In genomic region chr8:49243002-49243401, GRCm38 (mm10) we compare ENCODE assay signal across 23 mouse cellular contexts.
DNase-seq lines count a peak whose midpoint lies in the region; ATAC-seq and TF ChIP-seq lines count a peak whose summit lies in the region.
"Had no signal": no experiment of that assay in that cellular context is flagged by ENCODE, and none has a peak within 500 bp of the region (broad histone marks: within the 10 kb centered on the region; RNA-seq: fewer than 3 reads in every experiment).

No protein-coding gene starts in this region.

- TF ChIP-seq CTCF in forebrain, postnatal 0 days (IDR thresholded peaks at IDR 0.05; ENCODE audit: low read depth), result no peak

- no peaks in the 10 kb centered on the region for H3K9me3 ChIP-seq in forebrain, embryonic 12.5 days
- H3K9me3 ChIP-seq in forebrain, embryonic 10.5 days, result no peaks in the 10 kb centered on the region
- H3K9me3 ChIP-seq in neural tube, embryonic 11.5 days (ENCODE audit: control insufficient read depth, low read length), result no peaks in the 10 kb centered on the region
- H3K9me3 ChIP-seq in forebrain, embryonic 14.5 days (replicated peaks; ENCODE audit: control insufficient read depth, low read length), result no peaks in the 10 kb centered on the region
- H3K9me3 ChIP-seq in forebrain, postnatal 0 days (ENCODE audit: low read length), result no peaks in the 10 kb centered on the region
- H3K9me3 ChIP-seq: heart, embryonic 10.5 days; heart, embryonic 13.5 days had no signal

- no peaks in the 10 kb centered on the region for H3K4me1 ChIP-seq in forebrain, embryonic 12.5 days
- H3K4me1 ChIP-seq in forebrain, embryonic 10.5 days, result peaks cover 8% of the 10 kb centered on the region; the same call in 1 of the 2 replicates
- H3K4me1 ChIP-seq in neural tube, embryonic 11.5 days (ENCODE audit: control insufficient read depth, insufficient read depth, low read length), result no peaks in the 10 kb centered on the region
- H3K4me1 ChIP-seq in forebrain, embryonic 14.5 days (ENCODE audit: control insufficient read depth, insufficient read depth, low read length), result peaks cover 4% of the 10 kb centered on the region; the same call in 1 of the 2 replicates
- no peaks in the 10 kb centered on the region for H3K4me1 ChIP-seq in forebrain, postnatal 0 days (ENCODE audit: insufficient read depth)
- H3K4me1 ChIP-seq: heart, embryonic 10.5 days; heart, embryonic 13.5 days had no signal

- DNase-seq in forebrain, embryonic 10.5 days (ENCODE audit: extremely low spot score, low spot score), result no peak
- DNase-seq in neural tube, embryonic 11.5 days (ENCODE audit: low spot score), result no peak
- DNase-seq in neural tube, embryonic 10.5 days (ENCODE audit: extremely low spot score, low spot score), result no peak
- DNase-seq in forebrain, embryonic 14.5 days (ENCODE audit: low spot score), result peak; percentile 55
- no peak for DNase-seq in forebrain, postnatal 0 days
- DNase-seq in kidney, adult 8-10 months, result no peak
- DNase-seq in T-cell, adult 2 months (ENCODE audit: low spot score), result no peak
- DNase-seq: adrenal gland, postnatal 14 days; cerebellum, adult 18-20 months; cerebellum, adult 9-10 months; cerebellum, postnatal 14 days; gastrocnemius, postnatal 10 days; gastrocnemius, postnatal 36 days; heart, adult 2 months; heart, postnatal 14 days; heart, postnatal 4 days had no signal

- H3K27ac ChIP-seq in forebrain, embryonic 12.5 days, result no peak overlapping the region
- H3K27ac ChIP-seq in forebrain, embryonic 10.5 days, result no peak overlapping the region
- H3K27ac ChIP-seq in neural tube, embryonic 11.5 days (ENCODE audit: low read depth, low read length), result no peak overlapping the region
- no peak overlapping the region for H3K27ac ChIP-seq in forebrain, embryonic 14.5 days (ENCODE audit: low read depth, low read length)
- no peak overlapping the region for H3K27ac ChIP-seq in forebrain, postnatal 0 days (ENCODE audit: low read depth, low read length)
- H3K27ac ChIP-seq: heart, adult 2 months; heart, embryonic 10.5 days; heart, embryonic 13.5 days; hindbrain, embryonic 14.5 days; hindbrain, postnatal 0 days had no signal

- 26% methylated on average over 5 of the region's 5 CpGs for WGBS in forebrain, embryonic 12.5 days
- WGBS in forebrain, embryonic 10.5 days, result 54% methylated on average over 5 of the region's 5 CpGs
- WGBS in neural tube, embryonic 11.5 days, result 49% methylated on average over 5 of the region's 5 CpGs
- WGBS in forebrain, embryonic 14.5 days, result 11% methylated on average over 5 of the region's 5 CpGs
- WGBS in forebrain, postnatal 0 days, result 12% methylated on average over 5 of the region's 5 CpGs

- no peak overlapping the region for H3K4me2 ChIP-seq in forebrain, embryonic 12.5 days
- no peak overlapping the region for H3K4me2 ChIP-seq in neural tube, embryonic 11.5 days (ENCODE audit: low read depth)
- H3K4me2 ChIP-seq in forebrain, embryonic 14.5 days (ENCODE audit: low read length), result no peak overlapping the region
- no peak overlapping the region for H3K4me2 ChIP-seq in forebrain, postnatal 0 days (ENCODE audit: low read depth)
- H3K4me2 ChIP-seq: heart, embryonic 13.5 days; hindbrain, embryonic 14.5 days had no signal

- peaks cover 7% of the 10 kb centered on the region; the same call in 1 of the 2 replicates for H3K27me3 ChIP-seq in forebrain, embryonic 12.5 days
- peaks cover 33% of the 10 kb centered on the region for H3K27me3 ChIP-seq in forebrain, embryonic 10.5 days (ENCODE audit: poor library complexity, severe bottlenecking)
- no peaks in the 10 kb centered on the region for H3K27me3 ChIP-seq in neural tube, embryonic 11.5 days (ENCODE audit: control insufficient read depth, insufficient read depth, low read length)
- no peaks in the 10 kb centered on the region for H3K27me3 ChIP-seq in forebrain, embryonic 14.5 days (replicated peaks; ENCODE audit: control insufficient read depth, insufficient read depth, low read length)
- no peaks in the 10 kb centered on the region for H3K27me3 ChIP-seq in forebrain, postnatal 0 days (ENCODE audit: insufficient read depth, low read length)
- H3K27me3 ChIP-seq: heart, embryonic 13.5 days had no signal

- ATAC-seq in forebrain, embryonic 12.5 days (ENCODE audit: low FRiP score), result peak; percentile 46; the same call in 1 of the 2 replicates
- 0 out of 2 replicates have a peak, but pooled peaks have one; percentile 27 for ATAC-seq in neural tube, embryonic 11.5 days (ENCODE audit: insufficient read depth, low FRiP score, low TSS enrichment)
- ATAC-seq in forebrain, embryonic 14.5 days, result peak; percentile 86
- peak; percentile 48; the same call in 1 of the 2 replicates for ATAC-seq in forebrain, postnatal 0 days
- ATAC-seq: hindbrain, postnatal 0 days; inflammation-experienced regulatory T-cells, adult 6 months; intestine, embryonic 16.5 days had no signal

- H3K4me3 ChIP-seq in forebrain, embryonic 12.5 days (replicated peaks), result no peak overlapping the region
- no peak overlapping the region for H3K4me3 ChIP-seq in forebrain, embryonic 10.5 days
- no peak overlapping the region for H3K4me3 ChIP-seq in neural tube, embryonic 11.5 days (ENCODE audit: low read depth, low read length)
- H3K4me3 ChIP-seq in forebrain, embryonic 14.5 days (ENCODE audit: low read depth, low read length), result no peak overlapping the region
- H3K4me3 ChIP-seq in forebrain, postnatal 0 days (ENCODE audit: low read depth, low read length), result no peak overlapping the region
- H3K4me3 ChIP-seq: heart, adult 2 months; heart, embryonic 10.5 days; heart, embryonic 13.5 days had no signal

- H3K9ac ChIP-seq in forebrain, embryonic 12.5 days, result no peak overlapping the region
- no peak overlapping the region for H3K9ac ChIP-seq in neural tube, embryonic 11.5 days (ENCODE audit: low read length)
- H3K9ac ChIP-seq in forebrain, embryonic 14.5 days (ENCODE audit: low read length), result no peak overlapping the region
- H3K9ac ChIP-seq in forebrain, postnatal 0 days, result no peak overlapping the region
- H3K9ac ChIP-seq: heart, embryonic 13.5 days; hindbrain, embryonic 14.5 days had no signal

- no peaks in the 10 kb centered on the region for H3K36me3 ChIP-seq in forebrain, embryonic 12.5 days (replicated peaks)
- no peaks in the 10 kb centered on the region for H3K36me3 ChIP-seq in forebrain, embryonic 10.5 days (replicated peaks)
- H3K36me3 ChIP-seq in neural tube, embryonic 11.5 days (ENCODE audit: control insufficient read depth, insufficient read depth, low read length), result no peaks in the 10 kb centered on the region
- no peaks in the 10 kb centered on the region for H3K36me3 ChIP-seq in forebrain, embryonic 14.5 days (ENCODE audit: control insufficient read depth, insufficient read depth, low read length)
- no peaks in the 10 kb centered on the region for H3K36me3 ChIP-seq in forebrain, postnatal 0 days (ENCODE audit: insufficient read depth)
- H3K36me3 ChIP-seq: heart, embryonic 10.5 days; heart, embryonic 13.5 days had no signal

Comparison
In these comparisons a context has a peak if more than half of its experiments do, and no peak if none do; other contexts are left out.
1. ATAC-seq: peak in every context shown above with its lines; median percentile 86 in forebrain, embryonic 14.5 days; 48 in forebrain, postnatal 0 days; 46 in forebrain, embryonic 12.5 days; 27 in neural tube, embryonic 11.5 days.